Mouse (Mus musculus): ENCODE results near the gene Prdm10.

DNA sequence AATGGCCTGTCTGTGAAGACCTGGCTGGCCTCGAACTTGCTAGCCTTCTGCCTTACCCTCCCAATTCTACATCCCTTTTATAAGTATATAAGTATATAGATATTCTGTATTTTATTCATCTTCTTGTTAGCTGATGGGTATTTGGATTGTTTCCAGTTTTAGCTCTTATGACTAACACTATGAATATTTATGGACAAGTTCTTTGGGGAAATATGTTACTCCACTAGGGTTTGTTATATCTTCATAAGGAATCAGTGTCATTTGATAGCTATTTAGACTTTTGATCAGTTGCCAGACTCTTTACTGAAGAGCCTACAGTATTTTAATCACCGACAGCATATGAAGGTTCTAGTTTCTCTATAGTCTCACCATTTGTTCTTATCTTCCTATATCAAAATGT is 15.0 kb downstream of the Prdm10 start:
- TF ChIP-seq POLR2A (IDR thresholded peaks at IDR 0.05; ENCODE audit: borderline replicate concordance, extremely low read depth, low read depth, low read length) (no peak), CTCF (IDR thresholded peaks at IDR 0.05; ENCODE audit: insufficient read depth, low read length) (no peak)
